Mouse (Mus musculus) cerebellum, adult 2 months (tissue): Measurements from ENCODE around the gene Pou5f2. TPM values are rescaled to one million over a fixed set of nuclear protein-coding genes. Genes with fewer than 3 reads are reported as not detected.

Experiments
- DNase-seq, 2 experiments: peaks; one replicate each; pipeline ENCODE4 v3.0.0; 2021
- H3K27ac ChIP-seq: fragments of 200-500 bp; 2 replicates; pipeline ENCODE4 v1.5.1; 2012; ENCODE audit warnings: low read length, control low read depth, inconsistent platforms; ENCODE audit not compliant: insufficient read depth
- H3K27me3 ChIP-seq: fragments of 200-500 bp; 2 replicates; pipeline ENCODE4 v1.6.1; 2012; ENCODE audit warnings: inconsistent platforms, mild to moderate bottlenecking, low read length, moderate library complexity; ENCODE audit not compliant: control insufficient read depth, insufficient read depth
- H3K4me1 ChIP-seq: fragments of 200-500 bp; 2 replicates; pipeline ENCODE4 v1.6.1; 2011; ENCODE audit warnings: low read length; ENCODE audit not compliant: control insufficient read depth, insufficient read depth
- H3K4me3 ChIP-seq: fragments of 200-500 bp; replicated peaks from 2 replicates; pipeline ENCODE3; 2011; ENCODE audit warnings: mild to moderate bottlenecking, low read depth, low read length, control low read depth; ENCODE audit not compliant: insufficient read depth
- CTCF ChIP-seq: fragments of 200-500 bp; IDR thresholded peaks from 2 replicates; pipeline ENCODE4 v1.5.1; 2011; ENCODE audit warnings: low read depth, mild to moderate bottlenecking, control low read depth, low read length, moderate library complexity, borderline replicate concordance; ENCODE audit not compliant: insufficient read depth
- POLR2A ChIP-seq: fragments of 200-500 bp; IDR thresholded peaks from 2 replicates; pipeline ENCODE4 v1.6.1; 2011; ENCODE audit warnings: low read length, control low read depth, borderline replicate concordance; ENCODE audit not compliant: insufficient read depth
- WGBS: fragments of 180-500 bp; shearing (Covaris S2); methylation state at CpG from one replicate; pipeline ENCODE4 v1.1.7; 2018; 5-methylcytosine and 5-hydroxymethylcytosine counted together
- polyA plus RNA-seq: library from polyadenylated mRNA; depleted of rRNA; stranded (reverse); fragments of >200 nt; gene quantifications from 2 replicates; pipeline ENCODE4 v1.2.3, GENCODE M21; 2012; rRNA removed

The Pou5f2 gene
- polyA plus RNA-seq, 1 experiment, result 0.62 TPM

DNA sequence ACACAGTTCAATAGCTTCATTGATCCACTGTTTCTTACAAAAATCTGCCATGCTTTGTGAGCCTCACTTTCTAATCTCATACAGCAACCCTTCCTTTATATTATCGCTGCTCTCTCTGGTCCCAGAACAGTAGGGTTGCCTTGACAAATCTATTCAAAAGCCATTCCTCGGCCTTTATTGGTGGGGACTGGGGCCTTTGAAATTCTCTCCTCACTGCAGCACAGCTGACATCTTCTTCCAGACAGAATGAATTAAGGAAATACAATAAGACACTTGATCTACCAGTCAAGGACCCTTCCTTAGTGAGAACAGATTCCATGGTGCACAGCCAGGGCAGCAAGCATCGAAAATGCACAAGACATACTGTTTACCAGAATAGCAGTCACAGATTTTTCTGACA is 19.4 kb upstream of the Pou5f2 start:
- no peak overlapping the region for H3K4me3 ChIP-seq
- WGBS, result 29% methylated on average over 3 of the region's 3 CpGs
- H3K4me1 ChIP-seq, result no peaks in the 10 kb centered on the region
- no peak overlapping the region for H3K27ac ChIP-seq
- no peak for DNase-seq
- H3K27me3 ChIP-seq, result no peaks in the 10 kb centered on the region
- TF ChIP-seq POLR2A (no peak), CTCF (no peak)

DNA sequence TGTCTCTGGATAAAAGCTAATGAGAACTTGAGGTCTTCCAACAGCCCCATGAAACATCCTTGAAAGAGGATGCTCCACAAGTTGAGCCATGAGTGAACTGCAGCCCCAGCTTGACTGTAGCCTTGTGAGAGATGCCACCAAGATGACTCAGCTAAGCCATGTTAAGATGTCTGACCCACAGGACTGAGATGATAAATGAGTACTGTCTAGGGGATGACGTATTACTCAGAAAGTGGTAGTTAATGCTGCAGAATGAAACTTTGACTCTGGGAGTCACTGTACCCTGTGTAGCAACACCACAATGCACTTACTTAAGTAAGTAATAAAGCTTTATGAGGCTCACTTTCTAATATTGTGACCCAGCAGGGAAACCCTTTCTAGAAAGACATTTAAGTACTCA is 14.5 kb upstream of the Pou5f2 start:
- Histone ChIP-seq H3K27ac (no peak overlapping the region), H3K27me3 (no peaks in the 10 kb centered on the region), H3K4me3 (no peak overlapping the region), H3K4me1 (no peaks in the 10 kb centered on the region)
- no peak for DNase-seq
- TF ChIP-seq POLR2A, result no peak
- no peak for TF ChIP-seq CTCF
- 97% methylated on average over 1 of the region's 1 CpGs for WGBS

DNA sequence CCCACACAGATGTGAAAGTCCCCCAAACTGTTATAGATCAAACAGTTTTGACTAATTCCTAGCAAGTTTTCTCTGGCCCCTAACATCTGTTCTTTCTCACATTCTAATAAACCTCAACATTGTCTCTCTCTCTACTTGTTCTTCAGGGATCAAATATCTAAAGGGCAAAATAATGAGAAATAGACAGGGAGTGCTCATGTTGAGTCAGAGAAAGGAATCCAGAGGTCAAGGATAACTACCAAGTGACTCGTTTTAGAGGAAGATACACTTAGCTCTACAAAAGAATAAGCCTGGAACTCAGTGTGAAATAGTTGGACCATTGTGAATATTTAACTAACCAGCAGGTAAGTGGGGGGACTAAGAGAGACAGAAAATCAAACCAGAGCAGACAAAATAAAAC is 8.1 kb downstream of the Pou5f2 start:
- H3K4me1 ChIP-seq, result no peaks in the 10 kb centered on the region
- H3K4me3 ChIP-seq, result no peak overlapping the region
- TF ChIP-seq CTCF (no peak), POLR2A (no peak)
- H3K27me3 ChIP-seq, result no peaks in the 10 kb centered on the region
- no peak overlapping the region for H3K27ac ChIP-seq
- DNase-seq, result no peak
- WGBS, result 46% methylated on average over 1 of the region's 1 CpGs

DNA sequence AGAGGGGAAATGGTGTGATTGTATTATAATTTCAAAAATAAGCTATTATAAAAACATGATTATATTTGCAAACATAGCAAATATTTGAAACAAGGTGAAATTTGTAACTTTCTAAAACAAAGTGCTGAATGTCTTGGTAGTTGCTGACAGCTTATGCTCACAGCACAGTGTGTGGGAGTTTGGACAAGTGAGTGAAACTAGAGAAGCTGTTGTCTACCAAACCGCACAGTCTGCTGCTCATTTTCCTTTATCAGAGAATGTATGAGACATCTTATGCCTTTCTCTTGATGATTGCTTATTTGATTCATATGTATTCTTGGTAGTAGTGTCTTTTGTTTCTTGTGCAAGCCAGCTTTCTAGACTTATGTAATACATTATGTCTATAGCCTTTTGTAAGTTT is 12.5 kb downstream of the Pou5f2 start:
- H3K27ac ChIP-seq, result no peak overlapping the region
- no peaks in the 10 kb centered on the region for H3K27me3 ChIP-seq
- WGBS, result 83% methylated on average over 1 of the region's 1 CpGs
- H3K4me1 ChIP-seq, result no peaks in the 10 kb centered on the region
- DNase-seq, result no peak
- no peak overlapping the region for H3K4me3 ChIP-seq
- TF ChIP-seq CTCF (no peak), POLR2A (no peak)

DNA sequence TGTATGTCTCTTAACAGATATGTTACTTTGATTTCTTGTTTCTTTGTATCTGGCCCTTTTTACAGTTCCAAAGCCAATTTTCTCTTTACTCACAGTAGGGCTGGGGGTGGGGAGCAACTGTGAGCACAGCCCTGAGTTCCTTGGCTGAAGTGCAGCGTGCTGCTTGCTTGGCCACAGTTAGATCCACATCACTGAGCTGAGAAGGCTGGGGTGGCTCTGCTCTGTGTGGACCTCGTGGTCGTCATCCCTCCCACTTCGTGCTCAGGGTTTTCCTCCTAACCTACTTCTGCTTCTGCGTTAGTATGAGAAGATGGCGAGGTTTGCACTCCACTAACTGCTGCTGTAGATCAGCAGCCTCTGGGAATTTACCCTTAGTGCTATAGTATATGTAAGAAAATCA is 18.5 kb downstream of the Pou5f2 start:
- DNase-seq, result no peak
- no peak for TF ChIP-seq CTCF
- TF ChIP-seq POLR2A, result no peak
- Histone ChIP-seq H3K4me3 (no peak overlapping the region), H3K27me3 (no peaks in the 10 kb centered on the region), H3K4me1 (no peaks in the 10 kb centered on the region), H3K27ac (no peak overlapping the region)
- 48% methylated on average over 6 of the region's 6 CpGs for WGBS

DNA sequence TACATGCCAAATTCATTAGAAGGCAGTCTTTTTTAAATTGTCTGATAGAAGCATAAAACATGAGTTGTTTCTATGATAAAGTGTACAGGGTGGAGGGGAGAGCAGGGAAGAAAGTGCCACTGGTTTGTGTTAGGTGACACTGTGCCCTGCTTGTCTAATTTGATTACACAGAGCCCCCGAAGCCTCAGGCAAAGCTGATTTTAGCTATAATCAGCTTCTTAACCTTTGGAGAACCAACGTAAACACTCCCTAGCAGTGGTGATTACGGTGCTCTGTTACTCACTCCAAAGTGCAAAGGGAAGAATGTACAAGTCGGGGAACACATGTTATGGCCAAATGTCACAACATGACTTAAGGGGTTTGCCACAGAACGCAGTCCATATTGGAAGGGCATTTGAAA is 20.4 kb downstream of the Pou5f2 start:
- TF ChIP-seq CTCF (no peak), POLR2A (no peak)
- Histone ChIP-seq H3K27me3 (no peaks in the 10 kb centered on the region), H3K4me3 (no peak overlapping the region), H3K4me1 (no peaks in the 10 kb centered on the region), H3K27ac (no peak overlapping the region)
- DNase-seq, result no peak
- WGBS, result 85% methylated on average over 5 of the region's 5 CpGs

Other genes with a start within 250 kb of the Pou5f2 start
- gene Nr2f1, start 174.9 kb downstream of the Pou5f2 start, polyA plus RNA-seq, result 71.3 and 84.5 TPM in 2 replicates